Mouse (Mus musculus) erythroblast, embryonic 14.5 days (primary cell): ENCODE data around the gene Tcp10c. TPM values are rescaled to one million over a fixed set of nuclear protein-coding genes. Genes with fewer than 3 reads are reported as not detected.
"Not testable (repeated sequence)": the region's sequence is repeated elsewhere in the genome, so short reads cannot be mapped to it uniquely, and the experiment has no call there.

Experiments
- H3K27me3 ChIP-seq: 2 replicates; pipeline ENCODE4 v1.6.1; 2012; ENCODE audit warnings: inconsistent platforms; ENCODE audit not compliant: control insufficient read depth
- H3K36me3 ChIP-seq: 2 replicates; pipeline ENCODE4 v1.6.1; 2012; ENCODE audit warnings: mild to moderate bottlenecking, inconsistent platforms; ENCODE audit not compliant: control insufficient read depth
- H3K4me1 ChIP-seq: 2 replicates; pipeline ENCODE4 v1.6.1; 2012; ENCODE audit warnings: inconsistent platforms; ENCODE audit not compliant: control insufficient read depth
- H3K4me3 ChIP-seq: replicated peaks from 2 replicates; pipeline ENCODE3; 2012; ENCODE audit warnings: moderate library complexity, mild to moderate bottlenecking, inconsistent platforms
- H3K9me3 ChIP-seq: 2 replicates; pipeline ENCODE4 v1.6.1; 2012; ENCODE audit warnings: low read length, inconsistent platforms, mixed read lengths; ENCODE audit not compliant: control insufficient read depth
- polyA plus RNA-seq: library from polyadenylated mRNA; stranded (reverse); fragments of >175 nt; gene quantifications from 2 replicates; pipeline ENCODE4 v1.2.3, GENCODE M21; 2012

Tcp10c gene
- polyA plus RNA-seq, 1 experiment = not detected

- not testable (repeated sequence) for H3K9me3 ChIP-seq, H3K4me3 ChIP-seq, H3K36me3 ChIP-seq, H3K27me3 ChIP-seq, H3K4me1 ChIP-seq
Observed at GRCm38 (mm10) chr17:13408257-13408633, 53.9 kb downstream of the Tcp10c start.

GRCm38 (mm10) chr17:13421022-13421591 lies 66.7 kb downstream of the Tcp10c start:
- H3K36me3 ChIP-seq = not testable (repeated sequence)

DNA sequence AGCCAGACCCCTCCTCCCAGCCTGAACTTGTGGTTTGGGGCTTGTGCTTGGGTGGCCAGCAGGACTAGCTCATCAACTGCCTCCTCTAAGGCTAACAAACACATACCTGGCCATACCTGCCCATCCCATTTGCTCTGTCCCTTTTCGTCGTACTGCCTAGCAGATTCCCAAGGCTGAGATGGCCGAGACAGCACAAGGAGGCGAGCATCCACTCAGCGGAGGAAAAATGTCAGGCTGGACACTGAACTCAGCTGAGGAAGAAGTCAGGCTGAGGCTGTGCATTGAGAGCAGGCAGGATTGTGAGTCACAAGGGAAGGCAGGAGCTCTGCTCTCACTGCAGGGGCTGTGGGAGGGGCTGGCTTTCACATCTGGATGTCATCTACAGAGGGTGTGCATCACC lies 68.3 kb downstream of the Tcp10c start:
- not testable (repeated sequence) for H3K36me3 ChIP-seq, H3K4me1 ChIP-seq, H3K9me3 ChIP-seq, H3K4me3 ChIP-seq, H3K27me3 ChIP-seq

More at GRCm38 (mm10) chr17:13421022-13421591, 66.7 kb downstream of the Tcp10c start:
- not testable (repeated sequence) for H3K4me1 ChIP-seq, H3K9me3 ChIP-seq, H3K4me3 ChIP-seq, H3K27me3 ChIP-seq

GRCm38 (mm10) chr17:13423373-13424024 lies 69.1 kb downstream of the Tcp10c start:
- not testable (repeated sequence) for H3K4me1 ChIP-seq, H3K9me3 ChIP-seq, H3K4me3 ChIP-seq, H3K36me3 ChIP-seq, H3K27me3 ChIP-seq

- not testable (repeated sequence) for H3K27me3 ChIP-seq, H3K36me3 ChIP-seq, H3K4me1 ChIP-seq
Observed at GRCm38 (mm10) chr17:13424321-13424720, 69.9 kb downstream of the Tcp10c start.

DNA sequence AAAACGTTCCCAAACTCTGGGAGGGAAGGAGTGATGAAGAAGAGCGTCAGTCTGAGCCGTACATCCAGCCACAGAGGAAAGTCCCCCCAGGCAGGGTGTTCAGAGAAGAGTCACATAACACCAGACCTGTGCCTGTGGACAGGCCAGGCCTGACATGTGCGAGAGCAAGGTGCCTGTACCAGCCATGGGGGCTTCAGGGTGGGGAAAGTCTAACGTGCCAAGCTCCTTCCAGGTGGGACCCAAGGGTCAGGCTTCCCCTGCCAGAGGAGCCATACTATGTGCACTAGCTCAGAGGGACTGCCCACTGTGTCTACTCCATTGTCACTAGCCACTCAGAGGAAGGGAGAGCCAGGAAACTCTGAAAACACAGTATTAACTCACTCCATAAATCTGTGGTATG lies 71.3 kb downstream of the Tcp10c start:
- H3K9me3 ChIP-seq, H3K4me3 ChIP-seq, H3K36me3 ChIP-seq, H3K27me3 ChIP-seq, H3K4me1 ChIP-seq: not testable (repeated sequence)

More at GRCm38 (mm10) chr17:13424321-13424720, 69.9 kb downstream of the Tcp10c start:
- not testable (repeated sequence) for H3K4me3 ChIP-seq, H3K9me3 ChIP-seq

DNA sequence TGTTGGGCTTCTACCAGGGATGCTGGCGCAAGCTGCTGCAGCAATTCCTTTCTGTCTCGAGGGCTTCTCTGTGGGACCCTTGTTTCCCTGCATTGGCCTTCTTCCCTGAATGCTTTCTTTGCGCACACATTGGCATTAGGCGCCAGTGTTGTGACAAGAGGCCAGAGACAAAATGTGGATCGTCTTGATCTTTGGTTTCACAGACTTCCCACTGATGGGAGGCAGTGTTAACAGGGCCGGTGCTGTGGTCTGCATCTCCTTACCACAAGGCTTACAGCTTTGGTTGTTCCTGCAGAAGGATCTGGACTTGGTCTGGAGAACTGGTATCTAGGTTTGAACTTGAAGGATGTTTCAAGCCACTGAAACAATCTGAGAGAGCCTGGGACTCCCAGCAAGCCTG lies 72.1 kb downstream of the Tcp10c start:
- H3K36me3 ChIP-seq, H3K4me3 ChIP-seq, H3K4me1 ChIP-seq, H3K27me3 ChIP-seq, H3K9me3 ChIP-seq: not testable (repeated sequence)

Other genes with a start within 250 kb of the Tcp10c start
- gene Unc93a, start 222.8 kb upstream of the Tcp10c start, polyA plus RNA-seq = not detected in 2 replicates
- not detected in 2 replicates for gene Smok2a, start 133.4 kb upstream of the Tcp10c start, polyA plus RNA-seq
- gene Smok2b, start 124.3 kb upstream of the Tcp10c start, polyA plus RNA-seq = not detected in 2 replicates